In genomic region chr11:70433569-70433943, GRCm38 (mm10) we compare ENCODE assay signal across 8 mouse cellular contexts. TPM values are rescaled to one million over a fixed set of nuclear protein-coding genes. Genes with fewer than 3 reads are reported as not detected.
DNase-seq lines count a peak whose midpoint lies in the region; ATAC-seq and TF ChIP-seq lines count a peak whose summit lies in the region.

No protein-coding gene starts in this region.

- peak overlapping the region; percentile 71; the same call in 1 of the 2 replicates for H3K9ac ChIP-seq in lung, embryonic 14.5 days
- no peak overlapping the region for H3K9ac ChIP-seq in lung, postnatal 0 days (replicated peaks; ENCODE audit: low read depth)
- peak overlapping the region; percentile 82; the same call in 1 of the 2 replicates for H3K9ac ChIP-seq in intestine, embryonic 16.5 days (ENCODE audit: low read depth, low read length)
- peak overlapping the region; percentile 95 for H3K9ac ChIP-seq in neural tube, embryonic 15.5 days (replicated peaks)

- H3K36me3 ChIP-seq in lung, embryonic 14.5 days (ENCODE audit: insufficient read depth) = peaks cover 26% of the 10 kb centered on the region; the same call in 1 of the 2 replicates
- 0 out of 2 replicates have a peak, but pooled peaks cover 6% of the 10 kb centered on the region for H3K36me3 ChIP-seq in lung, postnatal 0 days (ENCODE audit: insufficient read depth, low read length)
- H3K36me3 ChIP-seq in forebrain, embryonic 10.5 days (replicated peaks) = peaks cover 32% of the 10 kb centered on the region
- 0 out of 2 replicates have a peak, but pooled peaks cover 5% of the 10 kb centered on the region for H3K36me3 ChIP-seq in intestine, embryonic 16.5 days (ENCODE audit: control insufficient read depth, insufficient read depth, low read length)
- H3K36me3 ChIP-seq in neural tube, embryonic 15.5 days = peaks cover 27% of the 10 kb centered on the region

- DNase-seq in lung, embryonic 14.5 days = peak; percentile 18
- DNase-seq in lung, postnatal 0 days (ENCODE audit: low spot score) = no peak
- no peak for DNase-seq in forebrain, embryonic 10.5 days (ENCODE audit: extremely low spot score, low spot score)
- no peak for DNase-seq in adipocyte (ENCODE audit: low spot score)
- no peak for DNase-seq in frontal cortex, postnatal 25 days (ENCODE audit: low spot score in 2 of 2)
- no peak for DNase-seq in lung, postnatal 25 days (ENCODE audit: low spot score)

- no peak for TF ChIP-seq EP300 in lung, postnatal 0 days (IDR thresholded peaks at IDR 0.05)

- ATAC-seq in lung, embryonic 14.5 days (ENCODE audit: insufficient read depth) = no peak
- ATAC-seq in lung, postnatal 0 days = no peak
- ATAC-seq in intestine, embryonic 16.5 days = no peak
- ATAC-seq in neural tube, embryonic 15.5 days (ENCODE audit: low FRiP score) = no peak

- peak overlapping the region; percentile 68 for H3K4me3 ChIP-seq in lung, embryonic 14.5 days (ENCODE audit: low read depth, low read length)
- H3K4me3 ChIP-seq in lung, postnatal 0 days (ENCODE audit: low read depth, low read length) = no peak overlapping the region
- peak overlapping the region; percentile 77 for H3K4me3 ChIP-seq in forebrain, embryonic 10.5 days
- peak overlapping the region; percentile 79 for H3K4me3 ChIP-seq in intestine, embryonic 16.5 days (ENCODE audit: low read length)
- peak overlapping the region; percentile 94 for H3K4me3 ChIP-seq in neural tube, embryonic 15.5 days (replicated peaks)

- no peak for TF ChIP-seq CTCF in lung, embryonic 14.5 days (IDR thresholded peaks at IDR 0.05; ENCODE audit: low read depth)
- TF ChIP-seq CTCF in lung, postnatal 0 days (IDR thresholded peaks at IDR 0.05) = no peak

- H3K27me3 ChIP-seq in lung, embryonic 14.5 days (ENCODE audit: insufficient read depth, low read length) = no peaks in the 10 kb centered on the region
- no peaks in the 10 kb centered on the region for H3K27me3 ChIP-seq in lung, postnatal 0 days (replicated peaks; ENCODE audit: insufficient read depth, low read length)
- no peaks in the 10 kb centered on the region for H3K27me3 ChIP-seq in forebrain, embryonic 10.5 days (ENCODE audit: poor library complexity, severe bottlenecking)
- no peaks in the 10 kb centered on the region for H3K27me3 ChIP-seq in intestine, embryonic 16.5 days (replicated peaks; ENCODE audit: control insufficient read depth, insufficient read depth, low read length)
- H3K27me3 ChIP-seq in neural tube, embryonic 15.5 days (replicated peaks) = no peaks in the 10 kb centered on the region

- peak overlapping the region; percentile 82 for H3K4me2 ChIP-seq in lung, embryonic 14.5 days
- no peak overlapping the region for H3K4me2 ChIP-seq in lung, postnatal 0 days (replicated peaks; ENCODE audit: low read depth, low read length)
- H3K4me2 ChIP-seq in intestine, embryonic 16.5 days (ENCODE audit: low read depth, low read length) = peak overlapping the region; percentile 93
- H3K4me2 ChIP-seq in neural tube, embryonic 15.5 days = peak overlapping the region; percentile 91

- no peaks in the 10 kb centered on the region for H3K9me3 ChIP-seq in lung, embryonic 14.5 days (ENCODE audit: low read depth, low read length)
- H3K9me3 ChIP-seq in lung, postnatal 0 days (ENCODE audit: low read length) = no peaks in the 10 kb centered on the region
- H3K9me3 ChIP-seq in forebrain, embryonic 10.5 days = no peaks in the 10 kb centered on the region
- H3K9me3 ChIP-seq in intestine, embryonic 16.5 days (ENCODE audit: control insufficient read depth, low read length) = no peaks in the 10 kb centered on the region
- H3K9me3 ChIP-seq in neural tube, embryonic 15.5 days (replicated peaks) = no peaks in the 10 kb centered on the region

- 57% methylated on average over 1 of the region's 1 CpGs for WGBS in lung, embryonic 14.5 days
- WGBS in lung, postnatal 0 days = 56% methylated on average over 1 of the region's 1 CpGs
- WGBS in forebrain, embryonic 10.5 days = 69% methylated on average over 1 of the region's 1 CpGs
- WGBS in intestine, embryonic 16.5 days = 87% methylated on average over 1 of the region's 1 CpGs
- WGBS in neural tube, embryonic 15.5 days = 80% methylated on average over 1 of the region's 1 CpGs

- H3K27ac ChIP-seq in lung, embryonic 14.5 days (ENCODE audit: low read depth) = no peak overlapping the region
- H3K27ac ChIP-seq in lung, postnatal 0 days (ENCODE audit: low read length) = no peak overlapping the region
- H3K27ac ChIP-seq in forebrain, embryonic 10.5 days = peak overlapping the region; percentile 92
- no peak overlapping the region for H3K27ac ChIP-seq in intestine, embryonic 16.5 days (ENCODE audit: low read length)
- H3K27ac ChIP-seq in neural tube, embryonic 15.5 days (replicated peaks) = no peak overlapping the region

- peaks cover 8% of the 10 kb centered on the region for H3K4me1 ChIP-seq in lung, embryonic 14.5 days (ENCODE audit: insufficient read depth)
- peaks cover 6% of the 10 kb centered on the region; the same call in 1 of the 2 replicates for H3K4me1 ChIP-seq in lung, postnatal 0 days (ENCODE audit: insufficient read depth, low read depth, low read length)
- H3K4me1 ChIP-seq in forebrain, embryonic 10.5 days = peaks cover 47% of the 10 kb centered on the region
- peaks cover 16% of the 10 kb centered on the region for H3K4me1 ChIP-seq in intestine, embryonic 16.5 days (ENCODE audit: control insufficient read depth, insufficient read depth, low read length)
- H3K4me1 ChIP-seq in neural tube, embryonic 15.5 days = peaks cover 40% of the 10 kb centered on the region

RNA-seq across cellular contexts. Expression of gene Arrb2, which starts 1.1 kb away (rescaled TPM):
- 15.1 and 17.6 TPM in 2 replicates for polyA plus RNA-seq in lung, embryonic 14.5 days (2014; fragmentation: Nextera tagmentation; extraction: Ambion mirVana)
- 12.7 and 13.7 TPM in 2 replicates for polyA plus RNA-seq in lung, postnatal 0 days (2015; fragmentation: Nextera tagmentation; extraction: Ambion mirVana)
- 31.4 and 32.9 TPM in 2 replicates for polyA plus RNA-seq in forebrain, embryonic 10.5 days (2016; fragmentation: Nextera tagmentation; extraction: Ambion mirVana)
- 10.1 and 10.7 TPM in 2 replicates for polyA plus RNA-seq in intestine, embryonic 16.5 days (2015; fragmentation: Nextera tagmentation; extraction: Ambion mirVana)
- 53.6 and 59.7 TPM in 2 replicates for polyA plus RNA-seq in neural tube, embryonic 15.5 days (2015; fragmentation: Nextera tagmentation; extraction: Ambion mirVana)

RNA-seq across cellular contexts. Expression of gene Med11, which starts 18.2 kb away (rescaled TPM):
- polyA plus RNA-seq in lung, embryonic 14.5 days (2014; fragmentation: Nextera tagmentation; extraction: Ambion mirVana) = 43.0 and 47.9 TPM in 2 replicates
- polyA plus RNA-seq in lung, postnatal 0 days (2015; fragmentation: Nextera tagmentation; extraction: Ambion mirVana) = 37.3 and 37.9 TPM in 2 replicates
- polyA plus RNA-seq in forebrain, embryonic 10.5 days (2016; fragmentation: Nextera tagmentation; extraction: Ambion mirVana) = 43.5 and 44.5 TPM in 2 replicates
- 38.4 and 41.7 TPM in 2 replicates for polyA plus RNA-seq in intestine, embryonic 16.5 days (2015; fragmentation: Nextera tagmentation; extraction: Ambion mirVana)
- polyA plus RNA-seq in neural tube, embryonic 15.5 days (2015; fragmentation: Nextera tagmentation; extraction: Ambion mirVana) = 44.4 and 45.0 TPM in 2 replicates

RNA-seq across cellular contexts. Expression of gene Pelp1, which starts 23.7 kb away (rescaled TPM):
- 44.4 and 46.5 TPM in 2 replicates for polyA plus RNA-seq in lung, embryonic 14.5 days (2014; fragmentation: Nextera tagmentation; extraction: Ambion mirVana)
- polyA plus RNA-seq in lung, postnatal 0 days (2015; fragmentation: Nextera tagmentation; extraction: Ambion mirVana) = 9.1 and 9.6 TPM in 2 replicates
- polyA plus RNA-seq in forebrain, embryonic 10.5 days (2016; fragmentation: Nextera tagmentation; extraction: Ambion mirVana) = 56.2 and 58.8 TPM in 2 replicates
- 29.1 and 31.5 TPM in 2 replicates for polyA plus RNA-seq in intestine, embryonic 16.5 days (2015; fragmentation: Nextera tagmentation; extraction: Ambion mirVana)
- 29.7 and 33.0 TPM in 2 replicates for polyA plus RNA-seq in neural tube, embryonic 15.5 days (2015; fragmentation: Nextera tagmentation; extraction: Ambion mirVana)

RNA-seq across cellular contexts. Expression of gene Zmynd15, which starts 25.7 kb away (rescaled TPM):
- 0.28 and 0.65 TPM in 2 replicates for polyA plus RNA-seq in lung, embryonic 14.5 days (2014; fragmentation: Nextera tagmentation; extraction: Ambion mirVana)
- polyA plus RNA-seq in lung, postnatal 0 days (2015; fragmentation: Nextera tagmentation; extraction: Ambion mirVana) = 1.0 and 1.4 TPM in 2 replicates
- polyA plus RNA-seq in forebrain, embryonic 10.5 days (2016; fragmentation: Nextera tagmentation; extraction: Ambion mirVana) = 0.14 and 0.38 TPM in 2 replicates
- polyA plus RNA-seq in intestine, embryonic 16.5 days (2015; fragmentation: Nextera tagmentation; extraction: Ambion mirVana) = 1.1 and 1.2 TPM in 2 replicates
- 0.60 and 1.0 TPM in 2 replicates for polyA plus RNA-seq in neural tube, embryonic 15.5 days (2015; fragmentation: Nextera tagmentation; extraction: Ambion mirVana)

RNA-seq across cellular contexts. Expression of gene Cxcl16, which starts 26.2 kb away (rescaled TPM):
- polyA plus RNA-seq in lung, embryonic 14.5 days (2014; fragmentation: Nextera tagmentation; extraction: Ambion mirVana) = 4.9 and 5.8 TPM in 2 replicates
- polyA plus RNA-seq in lung, postnatal 0 days (2015; fragmentation: Nextera tagmentation; extraction: Ambion mirVana) = 45.1 and 52.3 TPM in 2 replicates
- 0.40 and 0.47 TPM in 2 replicates for polyA plus RNA-seq in forebrain, embryonic 10.5 days (2016; fragmentation: Nextera tagmentation; extraction: Ambion mirVana)
- 10.9 and 11.9 TPM in 2 replicates for polyA plus RNA-seq in intestine, embryonic 16.5 days (2015; fragmentation: Nextera tagmentation; extraction: Ambion mirVana)
- polyA plus RNA-seq in neural tube, embryonic 15.5 days (2015; fragmentation: Nextera tagmentation; extraction: Ambion mirVana) = 7.4 and 8.5 TPM in 2 replicates
